Mouse (Mus musculus): ENCODE measurements around the gene Maz.

Maz gene

DNA sequence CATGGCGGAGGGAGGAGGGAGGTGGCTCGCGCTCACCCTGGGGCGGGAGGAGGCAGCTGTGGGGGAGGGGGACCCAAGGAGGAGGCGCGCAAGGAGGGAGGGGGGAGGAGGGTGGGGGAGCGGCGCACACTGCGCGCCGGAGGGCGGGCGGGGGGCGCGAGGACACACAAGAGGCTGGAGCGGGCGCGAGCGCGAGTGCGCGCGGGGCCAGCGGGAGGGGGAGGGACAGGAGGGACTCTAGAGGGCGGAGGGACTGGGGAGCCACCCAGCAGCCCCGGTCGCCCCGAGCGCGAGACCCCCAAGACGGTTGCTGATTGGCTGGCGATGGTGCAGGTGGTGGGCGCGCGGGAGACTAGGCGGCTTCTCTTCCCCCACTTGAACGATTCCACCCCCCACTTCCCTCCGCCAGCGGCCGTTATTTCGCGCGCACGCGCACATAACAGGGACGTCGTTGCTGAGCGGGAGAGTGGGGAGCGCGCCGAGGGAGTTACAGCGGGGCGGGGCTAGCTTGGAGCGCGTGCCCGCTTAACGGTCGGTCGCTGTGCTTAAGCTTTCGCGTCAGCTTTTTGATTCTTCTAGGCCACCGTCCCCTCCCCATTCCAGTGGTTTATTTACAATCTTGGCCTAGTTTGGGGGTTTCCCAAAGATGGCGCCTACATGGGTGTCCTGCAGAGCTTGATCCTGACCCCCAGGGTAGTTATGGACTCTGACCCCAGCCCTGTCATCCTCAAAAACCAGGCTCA lies at the start of gene Maz:
Gene Maz (minus strand): TSS at position 54 of the 743 bp plus-strand sequence.
- peak; percentile 99 for DNase-seq (ENCODE audit: low spot score)

DNA sequence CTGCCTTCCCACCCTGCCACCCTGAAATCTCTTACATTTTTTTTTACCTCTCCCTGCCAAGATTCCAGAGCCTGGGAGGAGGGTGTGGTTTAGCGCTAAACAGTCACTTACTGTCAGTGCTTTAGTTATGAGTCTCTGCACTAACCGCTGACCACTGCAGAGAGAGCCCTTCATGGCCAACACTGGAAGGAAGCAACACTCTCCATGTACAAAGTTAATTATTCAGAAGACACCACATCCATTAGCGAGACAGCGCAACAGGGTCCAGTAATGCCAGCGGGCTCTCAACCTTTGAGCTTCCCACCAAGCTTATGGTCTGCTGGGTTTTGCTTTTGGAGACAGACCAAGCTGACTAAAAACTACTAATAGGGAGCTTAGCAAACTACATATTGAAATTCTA lies 49.4 kb upstream of the Maz start:
- DNase-seq (ENCODE audit: low spot score) = no peak

DNA sequence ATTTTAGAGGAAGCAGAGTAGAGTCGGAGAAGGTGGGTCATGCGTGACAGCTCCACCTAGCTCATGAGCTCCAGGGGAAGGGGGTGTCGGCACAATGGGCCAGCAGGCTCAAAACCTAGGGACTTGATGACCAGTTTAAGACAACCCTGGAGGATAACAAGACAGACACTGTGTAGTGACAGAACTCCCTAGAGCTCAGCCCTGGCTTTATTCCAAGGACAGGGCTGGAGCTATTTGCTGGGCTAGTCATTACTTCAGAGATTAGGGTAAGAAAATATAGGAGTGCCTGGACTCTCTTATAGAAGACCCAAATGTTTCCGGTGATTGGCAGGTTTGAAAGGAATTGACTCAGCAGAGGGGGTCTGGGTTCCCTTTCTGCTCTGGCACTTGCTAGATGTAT lies 46.4 kb upstream of the Maz start:
- no peak for DNase-seq (ENCODE audit: low spot score)

DNA sequence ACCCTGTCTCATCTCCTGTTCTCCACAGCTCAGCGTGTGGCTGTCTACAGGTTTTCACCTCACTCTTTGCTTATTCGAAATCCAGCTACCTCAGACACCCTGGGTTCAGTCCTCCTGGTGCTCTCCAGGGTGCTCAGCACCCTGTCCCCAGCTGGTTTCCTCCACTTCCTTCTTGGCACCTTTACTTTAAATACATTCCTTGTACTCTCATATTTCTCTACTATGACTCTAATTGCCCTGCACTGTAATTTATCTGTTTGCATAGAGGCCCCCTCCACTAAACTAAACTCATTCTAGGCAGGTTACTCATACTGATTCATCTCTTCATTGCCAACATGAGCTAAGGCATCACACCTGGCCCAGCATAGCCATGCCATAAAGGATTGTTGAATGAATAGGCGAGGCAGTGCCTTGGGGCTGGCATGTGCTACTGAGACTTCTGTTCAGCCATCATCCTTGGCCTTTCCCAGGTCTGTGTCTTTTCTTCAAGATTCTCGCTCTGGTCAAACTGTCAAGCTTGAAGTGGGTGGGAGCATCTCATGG lies 44.1 kb upstream of the Maz start:
- no peak for DNase-seq (ENCODE audit: low spot score)

DNA sequence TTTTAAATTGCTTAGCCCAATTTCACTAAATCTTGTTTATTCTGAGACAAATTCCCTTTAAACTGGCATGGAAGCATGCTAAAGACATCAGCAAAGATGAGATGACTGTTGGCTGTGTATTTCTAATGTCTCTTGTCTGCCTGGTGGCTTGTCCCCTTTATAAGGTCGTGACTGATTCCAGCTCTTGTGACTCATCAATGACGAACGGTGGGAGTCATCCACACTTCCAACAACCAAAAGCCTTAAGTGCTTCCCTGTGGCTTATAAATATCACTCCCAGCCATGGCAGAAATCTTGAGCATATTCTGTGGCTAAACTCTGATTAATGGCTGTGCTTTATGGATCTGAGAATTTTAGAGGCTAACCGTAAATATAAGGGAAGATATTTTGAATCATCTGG lies 39.5 kb upstream of the Maz start:
- DNase-seq (ENCODE audit: low spot score) = no peak

DNA sequence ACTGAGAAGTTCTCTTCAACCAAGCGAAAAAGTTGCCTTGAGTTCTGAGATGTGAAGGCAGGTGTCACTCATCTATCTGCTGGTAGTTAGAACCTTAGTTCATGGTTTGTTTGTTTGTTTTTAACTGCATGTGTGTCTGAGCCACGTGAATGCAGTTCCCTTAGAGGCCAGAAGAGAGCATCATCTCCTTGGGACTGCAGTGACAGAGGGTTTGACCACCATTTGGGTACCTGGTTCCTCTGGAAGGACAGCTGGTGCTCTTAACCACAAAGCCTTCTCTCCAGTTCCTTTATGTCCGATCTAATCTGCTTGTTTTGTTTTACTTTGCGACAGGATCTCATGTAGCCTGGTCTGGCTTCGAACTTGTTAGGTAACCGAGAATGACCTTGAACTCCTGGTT lies 38.7 kb upstream of the Maz start:
- no peak for DNase-seq (ENCODE audit: low spot score)

DNA sequence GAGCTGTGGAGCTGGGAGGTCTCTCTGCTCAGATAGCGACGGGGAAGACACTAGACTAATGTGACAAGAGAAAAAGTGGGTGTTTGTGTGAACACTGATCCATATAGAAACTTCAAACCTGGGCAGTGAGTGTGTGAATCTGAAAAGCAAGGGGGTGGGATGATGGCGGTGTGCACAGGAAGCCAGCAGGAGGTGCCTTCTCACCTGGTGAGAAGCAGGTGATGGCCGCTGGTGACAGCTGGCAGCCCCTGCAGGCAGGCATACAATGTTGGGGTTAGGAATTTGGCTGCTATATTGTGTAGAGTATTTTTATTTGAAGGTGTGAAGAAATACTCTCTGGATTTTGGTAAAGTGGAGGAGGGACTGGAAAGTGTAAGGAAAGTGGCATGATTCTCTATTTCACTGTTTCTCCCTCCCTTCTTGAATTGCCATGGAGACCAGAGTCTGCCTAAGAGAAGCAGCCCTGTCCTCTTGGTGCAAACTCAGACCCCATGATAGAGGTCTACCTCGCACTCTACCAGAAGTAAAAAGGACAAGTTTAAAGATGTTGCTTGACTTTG lies 28.3 kb upstream of the Maz start:
- DNase-seq (ENCODE audit: low spot score) = no peak

DNA sequence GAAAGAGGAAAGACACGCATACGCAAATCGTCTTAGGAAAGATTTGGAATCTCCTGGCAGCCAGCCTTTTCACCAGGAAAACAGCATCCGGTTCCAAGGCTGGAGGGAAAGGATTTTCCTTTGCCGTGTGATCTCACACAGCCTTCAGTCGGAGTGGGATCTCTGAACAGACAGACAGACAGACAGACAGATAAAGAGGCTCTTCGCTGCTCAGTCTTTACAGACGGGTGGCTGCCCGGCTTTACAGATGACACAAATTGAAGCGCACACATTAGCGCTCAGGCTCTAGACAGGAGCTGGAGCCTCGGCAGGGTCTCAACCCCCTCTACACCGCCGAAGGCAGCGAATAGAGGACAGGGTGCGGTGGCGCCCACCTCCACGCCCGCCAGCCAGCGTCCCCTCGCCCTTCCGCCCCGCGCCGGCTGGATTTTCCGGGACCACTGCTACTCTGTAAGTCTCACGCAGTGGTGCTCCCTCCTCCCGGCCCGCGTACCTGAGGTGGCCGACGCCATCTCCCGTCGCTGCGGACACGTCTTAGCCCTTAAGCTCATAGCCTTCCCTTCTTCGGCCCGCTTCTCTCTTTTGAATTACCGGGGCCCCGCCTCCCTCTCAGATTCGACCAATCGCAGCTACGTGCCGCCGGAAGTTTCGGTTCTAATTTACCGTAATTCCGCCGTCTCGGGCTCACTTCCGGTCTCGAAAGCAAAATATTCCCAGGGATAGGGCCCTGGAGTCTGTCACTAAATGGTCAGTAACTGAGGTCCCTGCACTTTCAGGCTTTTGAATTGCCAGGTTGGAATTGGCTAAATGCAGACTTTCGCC lies 15.2 kb upstream of the Maz start, which contains the start of gene Kif22:
Gene Kif22 (minus strand): TSS at position 621 of the 822 bp plus-strand sequence.
- DNase-seq (ENCODE audit: low spot score) = no peak

DNA sequence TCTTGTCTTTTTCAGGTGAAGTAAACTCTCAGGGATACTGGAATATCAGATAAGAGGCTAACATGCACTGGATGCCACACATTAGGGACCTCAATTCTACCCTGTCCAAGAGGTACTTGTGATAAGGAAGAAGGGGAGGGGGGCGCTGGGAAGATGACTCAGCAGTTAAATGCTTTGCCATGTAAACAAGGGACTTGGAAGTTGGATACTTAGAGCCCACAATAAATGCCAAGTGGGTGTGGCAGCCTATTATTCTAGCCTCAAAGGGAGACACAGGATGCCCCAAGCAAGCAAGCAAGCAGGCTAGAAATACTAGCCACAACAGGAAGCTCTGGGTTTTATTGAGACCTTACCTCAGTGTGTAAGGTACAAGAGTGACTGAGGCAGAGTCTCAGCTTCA lies 4.4 kb upstream of the Maz start:
- DNase-seq (ENCODE audit: low spot score) = no peak

DNA sequence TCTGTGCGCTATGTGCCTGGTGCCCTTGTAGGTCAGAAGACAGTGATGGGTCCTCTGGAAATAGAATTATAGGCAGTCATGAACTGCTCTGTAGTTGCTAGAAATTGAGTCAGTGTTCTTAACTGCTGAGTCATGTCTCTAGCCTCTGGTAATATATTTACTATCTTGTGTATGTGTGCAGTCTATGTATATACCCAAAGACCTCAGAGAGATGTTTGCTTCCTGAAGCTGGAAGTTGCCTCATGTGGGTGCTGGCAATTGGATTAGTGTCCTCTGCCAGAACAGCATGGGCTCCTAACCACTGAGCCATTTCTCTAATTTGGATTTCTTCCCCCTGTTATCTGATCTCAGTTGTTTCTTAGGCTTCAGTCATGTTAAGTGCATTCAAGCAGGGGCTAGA lies 3.3 kb upstream of the Maz start:
- no peak for DNase-seq (ENCODE audit: low spot score)

DNA sequence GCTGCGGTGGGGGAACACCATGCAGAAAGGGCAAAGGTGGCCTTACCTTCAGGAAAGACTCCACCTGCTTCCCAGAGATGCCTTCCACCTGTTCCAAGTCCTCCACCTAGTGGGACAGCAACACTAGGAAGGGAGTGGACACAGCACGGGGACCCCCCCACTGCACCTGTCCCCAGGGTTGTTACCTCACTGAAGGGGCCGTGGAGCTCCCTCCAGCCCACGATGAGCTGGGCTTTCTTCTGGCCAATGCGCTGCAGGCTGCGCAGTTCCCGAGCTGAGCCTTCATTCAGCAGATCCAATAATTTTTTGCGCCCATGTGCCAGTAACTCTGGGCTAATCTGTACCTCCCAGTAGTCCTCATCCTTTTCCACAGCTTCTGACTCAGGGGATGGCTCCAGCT lies 1.0 kb upstream of the Maz start:
- no peak for DNase-seq (ENCODE audit: low spot score)

DNA sequence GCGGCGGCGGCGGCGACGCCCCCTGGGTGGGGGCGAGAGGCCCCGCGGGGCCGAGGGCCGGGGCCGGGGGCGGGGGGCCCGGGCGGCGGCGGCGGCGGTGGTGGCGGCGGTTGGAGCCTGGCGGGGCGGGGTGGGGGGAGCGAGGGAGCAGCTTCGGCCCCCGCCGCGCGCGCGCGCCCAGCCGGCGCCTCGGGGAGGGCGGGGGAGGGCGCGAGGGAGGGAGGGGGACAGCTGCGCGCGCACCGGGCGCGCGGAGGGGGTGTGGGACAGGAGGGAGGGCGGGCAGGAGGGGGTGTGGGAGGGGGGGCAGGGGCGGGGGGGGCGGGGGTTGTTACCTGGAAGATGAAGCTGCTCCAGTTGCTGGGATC lies 237 bp downstream of the Maz start:
- DNase-seq (ENCODE audit: low spot score) = no peak

DNA sequence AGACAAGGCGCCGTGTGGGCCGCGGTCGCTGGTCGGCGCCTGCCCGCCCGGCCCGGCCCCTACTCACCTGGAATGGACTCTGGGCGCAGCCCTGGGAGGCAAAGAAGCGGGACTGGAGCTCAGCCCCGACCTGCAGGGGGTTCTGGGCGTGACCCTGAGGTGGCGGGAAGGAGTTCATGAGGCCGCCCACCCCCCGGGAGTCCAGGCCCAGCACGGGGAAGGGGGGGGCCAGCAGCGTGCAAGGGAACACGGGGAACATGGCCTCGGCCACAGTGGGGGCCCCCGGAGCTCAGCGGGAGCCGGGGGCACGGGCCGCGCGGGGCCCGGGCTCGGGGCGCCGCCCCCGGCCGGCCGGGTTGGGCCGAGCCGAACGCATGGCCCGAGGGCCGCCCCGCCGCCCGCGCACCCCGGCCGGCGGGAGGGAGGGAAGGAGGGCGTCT lies 656 bp downstream of the Maz start:
- DNase-seq (ENCODE audit: low spot score) = no peak

DNA sequence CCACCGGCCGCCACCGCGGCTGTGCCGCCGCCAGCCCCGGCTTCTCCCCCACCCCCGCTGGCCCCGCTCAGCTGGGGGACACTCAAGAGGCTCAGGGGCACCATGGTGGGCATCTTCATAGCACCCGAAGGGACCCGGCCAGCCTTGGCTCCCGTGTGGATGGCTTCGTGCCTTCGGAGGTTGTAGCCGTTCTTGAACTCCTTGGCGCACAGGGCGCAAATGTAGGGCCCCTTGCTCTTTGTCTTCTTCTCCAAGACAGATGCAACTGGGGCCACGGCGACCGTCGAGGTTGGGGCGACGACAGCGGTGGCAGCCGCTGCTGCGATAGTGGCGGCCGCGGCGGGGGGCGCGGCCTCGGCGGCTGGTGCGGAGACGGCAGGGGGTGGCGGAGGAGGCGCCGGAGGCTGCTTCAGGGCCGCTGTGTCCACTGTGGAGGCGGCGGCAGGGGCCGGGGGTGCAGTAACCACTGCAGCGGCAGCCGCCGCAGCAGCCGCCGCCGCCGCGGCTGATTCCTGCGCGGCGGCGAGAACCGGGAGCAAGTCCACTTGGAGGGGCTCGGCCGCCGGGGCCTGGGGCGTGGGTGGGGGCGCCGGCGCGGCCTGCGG lies 1.2 kb downstream of the Maz start:
- DNase-seq (ENCODE audit: low spot score) = no peak

DNA sequence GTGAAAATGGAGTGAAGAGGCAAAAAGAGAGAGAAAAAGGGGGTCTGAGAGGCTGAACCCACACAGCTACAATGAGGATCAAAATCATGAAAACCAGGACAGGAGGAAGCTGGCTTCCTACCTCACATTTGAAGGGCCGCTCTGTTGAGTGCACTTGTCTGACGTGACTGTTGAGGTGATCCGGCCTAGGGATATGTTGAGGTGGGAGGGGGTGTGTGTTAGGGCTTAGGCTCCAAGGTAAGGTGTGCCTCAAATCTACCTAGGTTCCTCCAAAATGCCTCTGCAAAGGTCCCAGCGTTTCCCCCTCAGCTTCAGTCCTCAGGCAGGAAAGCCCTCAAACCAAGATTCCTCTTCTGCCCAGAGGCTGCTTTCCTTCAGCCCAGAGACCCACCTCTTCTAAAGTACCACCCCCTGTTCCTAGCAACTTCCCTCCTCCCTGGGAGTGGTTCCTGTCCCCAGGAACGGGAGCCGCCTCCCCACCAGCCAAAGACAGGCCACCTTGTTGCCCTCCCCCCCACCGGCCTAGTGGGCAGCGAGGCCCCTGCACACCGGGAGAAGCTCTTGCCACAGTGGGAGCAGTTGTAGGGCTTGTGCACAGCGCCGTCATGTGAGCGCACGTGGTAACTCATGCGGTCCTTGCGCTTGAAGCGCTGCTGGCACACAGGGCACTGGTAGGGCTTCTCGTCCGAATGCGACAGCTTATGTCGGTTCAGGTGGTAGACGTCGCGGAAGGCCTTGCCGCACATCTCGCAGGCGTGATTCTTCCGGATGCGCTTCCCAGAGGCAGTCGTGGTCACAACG lies 1.9 kb downstream of the Maz start:
- DNase-seq (ENCODE audit: low spot score) = no peak

DNA sequence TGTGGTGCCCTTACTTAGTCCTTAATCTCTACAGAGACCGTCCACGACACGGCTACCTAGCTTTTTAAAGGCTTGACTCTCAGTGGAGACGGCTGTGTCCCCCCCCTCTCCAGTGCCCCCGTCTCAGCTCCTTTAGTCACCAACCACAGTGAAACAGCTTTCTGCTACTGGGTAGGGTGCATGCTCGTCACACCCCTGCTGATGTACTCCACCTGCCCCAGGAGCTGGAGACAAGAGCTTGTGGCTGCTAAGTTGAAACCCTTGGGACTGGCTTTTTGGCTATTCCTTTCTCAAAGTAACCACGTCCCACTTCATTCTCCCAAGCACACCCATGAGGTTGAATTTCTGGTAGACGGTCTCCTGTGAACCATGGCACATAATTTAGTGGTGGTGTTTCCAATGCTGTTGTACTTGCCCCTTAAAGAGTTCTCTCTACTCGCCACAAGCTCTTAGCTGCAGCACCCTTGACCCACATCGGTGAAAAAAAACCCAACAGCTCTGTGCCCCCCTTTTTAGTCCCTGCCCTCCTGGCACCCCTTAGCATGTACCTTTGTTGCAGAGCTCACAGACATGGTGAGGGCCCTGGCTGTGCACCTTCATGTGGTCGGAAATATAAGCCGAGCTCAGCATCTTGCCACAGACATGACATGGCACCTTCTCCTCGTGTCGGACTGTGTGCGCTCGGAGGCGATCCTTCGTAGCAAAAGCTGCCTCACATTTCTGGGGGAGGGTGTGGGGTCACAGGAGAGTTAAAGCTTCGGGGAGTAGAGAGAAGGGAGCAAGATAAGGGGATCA lies 2.7 kb downstream of the Maz start:
- no peak for DNase-seq (ENCODE audit: low spot score)

DNA sequence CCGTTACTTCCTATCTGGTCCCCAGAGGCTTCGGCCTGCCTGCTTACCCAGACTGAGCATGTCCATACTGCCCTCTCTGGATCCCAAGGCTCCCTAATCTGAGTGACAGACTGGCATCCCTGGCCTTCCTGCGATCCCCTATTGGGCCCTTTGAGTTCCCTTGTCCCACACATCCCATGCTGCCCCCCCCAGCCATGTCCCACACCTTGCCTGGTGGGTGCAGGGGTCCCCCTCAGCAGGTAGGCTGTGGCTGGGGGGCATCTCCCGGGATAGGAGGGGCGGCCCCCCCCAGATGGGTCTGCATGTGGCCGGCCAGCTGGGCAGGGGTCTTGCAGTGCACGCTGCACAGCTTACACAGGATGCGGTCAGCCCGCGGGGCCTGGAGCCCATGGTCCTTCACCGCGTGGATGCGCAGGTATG lies 3.6 kb downstream of the Maz start:
- DNase-seq (ENCODE audit: low spot score) = no peak

DNA sequence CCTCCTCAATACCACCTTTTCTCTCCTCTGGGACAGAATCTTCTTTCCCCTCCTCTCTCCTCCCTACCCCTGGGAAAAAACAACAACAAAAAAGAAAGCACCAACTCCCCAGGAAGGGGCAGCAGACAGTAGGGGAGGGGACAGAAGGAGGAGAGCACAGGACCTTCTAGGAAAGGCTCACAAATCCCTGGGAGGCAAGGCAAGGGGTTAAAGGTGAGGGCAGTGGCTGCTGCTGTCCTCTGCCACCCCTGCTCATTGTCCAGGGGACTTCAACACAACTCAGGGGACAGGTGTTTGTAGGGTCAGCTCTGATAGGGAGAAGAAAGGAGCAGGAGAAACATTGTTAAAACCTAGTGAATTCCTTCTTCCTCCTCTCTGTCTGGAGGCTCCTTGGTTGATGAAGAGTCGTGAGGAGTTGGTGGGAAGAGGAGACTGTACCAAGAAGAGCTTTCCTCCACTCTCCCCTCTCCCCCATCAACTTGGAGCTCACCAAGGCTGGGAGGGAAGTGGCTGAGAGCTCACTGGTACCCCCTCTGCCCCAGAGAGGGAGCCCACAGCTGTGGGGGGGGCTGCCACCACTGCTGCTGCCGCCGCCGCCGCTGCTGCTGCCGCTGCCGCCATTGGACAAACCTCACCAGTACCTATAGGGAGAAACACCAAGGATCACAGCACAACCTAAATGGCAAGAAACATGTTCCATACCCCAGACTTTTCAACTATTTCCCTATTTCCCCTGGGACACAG lies 4.1 kb downstream of the Maz start:
- no peak for DNase-seq (ENCODE audit: low spot score)

DNA sequence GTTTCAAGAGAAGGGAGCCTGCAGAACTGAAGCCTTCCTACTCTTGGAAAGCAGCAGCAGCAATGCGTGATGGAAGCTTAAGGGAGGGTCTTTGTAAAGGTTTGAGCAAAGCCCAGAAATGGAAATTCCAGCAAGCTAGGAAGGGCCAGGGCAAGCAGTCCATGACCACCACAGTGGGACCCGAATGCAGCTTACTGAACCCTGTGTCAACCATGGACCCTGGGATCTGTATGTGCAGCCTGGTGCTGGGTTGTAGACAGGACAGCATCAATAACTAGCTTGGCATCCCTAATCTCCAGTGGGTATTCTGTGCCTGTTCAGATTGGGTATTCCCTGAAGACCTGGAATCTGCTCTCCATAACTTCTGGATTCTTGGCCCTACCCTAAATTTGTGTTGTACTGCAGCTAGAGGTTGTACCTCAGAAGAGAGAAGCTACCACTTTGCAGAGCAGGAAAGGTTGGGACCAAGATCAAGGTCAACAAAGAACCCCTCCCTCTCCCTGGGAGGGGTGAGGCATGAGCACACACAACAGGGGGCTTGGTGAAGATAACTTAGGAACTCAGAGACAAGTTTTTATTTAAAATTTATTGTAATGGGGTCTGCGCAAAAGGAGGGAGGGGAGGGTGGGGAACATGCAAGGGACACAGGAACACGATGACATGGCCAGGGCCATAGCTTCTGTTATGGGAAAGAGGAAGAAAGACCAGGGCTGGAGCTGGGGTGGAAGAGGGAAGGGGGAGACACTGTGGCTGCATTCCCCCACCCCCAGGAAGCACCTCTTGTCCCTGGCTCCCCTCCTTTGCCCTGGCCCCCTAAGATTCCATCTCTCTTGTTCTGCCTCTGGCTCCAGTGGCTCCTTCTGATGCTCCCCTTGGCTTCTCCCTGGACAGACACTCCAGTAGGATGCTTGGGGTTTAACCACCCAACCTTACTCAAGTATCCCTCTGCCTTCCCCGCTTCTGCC lies 5.0 kb downstream of the Maz start:
- DNase-seq (ENCODE audit: low spot score) = no peak
